Mouse (Mus musculus): ENCODE data around the gene Ggps1. TPM values are rescaled to one million over a fixed set of nuclear protein-coding genes. Genes with fewer than 3 reads are reported as not detected.
A peak's percentile ranks its signal among the peaks of the same experiment; 100 is the strongest.

Ggps1 gene
- polyA plus RNA-seq, 1 experiment: 40.2 TPM

DNA sequence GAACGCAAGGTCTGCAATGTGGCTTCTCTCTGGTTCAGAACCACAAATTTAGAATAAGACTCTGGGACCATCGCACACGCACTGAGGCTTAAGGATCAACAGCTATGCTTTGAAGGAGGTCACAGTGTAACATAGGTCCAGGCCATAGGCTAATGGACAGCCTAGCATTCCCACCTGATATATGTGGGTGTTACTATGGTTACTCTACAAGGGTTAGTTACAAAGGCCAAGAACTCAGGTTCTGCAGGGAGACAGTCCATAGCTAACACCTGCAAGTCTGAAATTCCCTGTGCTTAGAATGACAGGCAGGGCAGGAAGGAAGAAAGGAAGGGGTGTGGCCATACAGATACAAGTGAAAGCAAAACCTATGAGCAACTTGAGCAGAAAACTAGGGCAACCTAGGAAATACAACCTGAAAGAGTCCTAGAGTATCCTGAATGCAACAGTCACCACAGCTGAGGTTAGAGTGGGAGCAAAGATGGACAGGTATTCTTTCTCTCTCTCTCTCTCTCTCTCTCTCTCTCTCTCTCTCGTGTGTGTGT, 51.8 kb downstream of the Ggps1 start:
- TF ChIP-seq POLR2A (IDR thresholded peaks at IDR 0.05; ENCODE audit: borderline replicate concordance, extremely low read depth, insufficient read depth, insufficient read length, poor library complexity, severe bottlenecking): no peak
- TF ChIP-seq CTCF (IDR thresholded peaks at IDR 0.05; ENCODE audit: borderline replicate concordance, extremely low read depth, insufficient read depth, insufficient read length): no peak
- DNase-seq (ENCODE audit: low read depth): no peak

DNA sequence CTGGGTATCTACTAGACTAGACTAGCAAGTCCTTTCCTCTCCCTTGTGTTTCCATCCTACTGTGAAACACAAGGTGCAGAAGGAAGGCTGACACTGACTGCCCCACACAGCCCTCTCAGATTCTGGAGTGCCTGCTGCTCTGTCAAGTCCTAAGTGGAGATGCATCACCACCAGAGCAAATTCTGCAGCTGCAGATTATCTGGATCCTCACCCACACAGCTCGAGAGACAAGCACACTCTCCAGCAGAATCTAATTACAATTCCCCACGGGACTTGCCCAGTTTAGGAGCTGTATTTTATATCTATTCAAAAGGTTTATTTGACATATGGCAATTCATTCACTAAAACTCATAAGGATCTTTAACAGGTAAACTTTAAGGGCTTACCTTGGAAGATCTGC, 57.2 kb downstream of the Ggps1 start:
- no peak for DNase-seq (ENCODE audit: low read depth)
- no peak for TF ChIP-seq CTCF (IDR thresholded peaks at IDR 0.05; ENCODE audit: borderline replicate concordance, extremely low read depth, insufficient read depth, insufficient read length)
- no peak for TF ChIP-seq POLR2A (IDR thresholded peaks at IDR 0.05; ENCODE audit: borderline replicate concordance, extremely low read depth, insufficient read depth, insufficient read length, poor library complexity, severe bottlenecking)

DNA sequence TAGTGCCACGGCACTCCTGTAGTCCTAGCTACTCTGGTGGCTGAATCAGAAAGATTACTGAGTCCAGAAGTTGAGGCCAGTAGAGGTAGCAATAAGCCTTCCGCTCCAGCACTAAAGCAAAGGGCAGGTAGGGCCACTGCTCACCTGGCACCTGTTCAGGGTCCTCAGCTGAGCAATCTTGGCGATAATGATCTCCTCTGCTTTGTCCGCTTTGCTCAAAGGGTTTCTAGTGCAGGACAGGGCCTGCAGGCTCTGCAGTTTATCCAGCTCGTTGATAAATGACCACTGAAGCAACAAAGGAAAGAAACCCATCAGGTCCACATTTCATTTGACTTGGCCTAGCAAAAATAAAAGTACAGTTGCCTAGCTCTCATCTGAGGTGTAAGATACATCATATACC, 58.3 kb downstream of the Ggps1 start:
- TF ChIP-seq CTCF (IDR thresholded peaks at IDR 0.05; ENCODE audit: borderline replicate concordance, extremely low read depth, insufficient read depth, insufficient read length) (no peak), POLR2A (IDR thresholded peaks at IDR 0.05; ENCODE audit: borderline replicate concordance, extremely low read depth, insufficient read depth, insufficient read length, poor library complexity, severe bottlenecking) (no peak)
- DNase-seq (ENCODE audit: low read depth): no peak

DNA sequence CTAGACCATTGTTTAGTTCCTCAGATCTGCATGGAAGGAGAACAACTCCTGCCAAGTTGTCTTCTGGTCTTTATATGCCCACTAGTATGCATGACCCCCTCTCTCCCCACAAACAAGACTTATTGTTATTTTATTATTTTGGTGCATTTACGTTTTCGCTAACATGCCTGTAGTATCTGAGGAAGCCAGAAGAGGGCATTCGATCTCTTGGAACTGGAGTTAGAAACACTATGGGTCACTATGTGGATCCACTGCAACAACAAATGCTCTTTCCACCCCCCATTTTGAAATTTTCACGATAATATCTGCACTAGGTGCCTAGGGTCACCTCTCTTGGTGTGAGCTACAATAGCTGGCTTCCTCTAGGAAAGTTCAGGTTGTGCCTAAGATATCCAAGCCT, 59.2 kb downstream of the Ggps1 start:
- TF ChIP-seq POLR2A (IDR thresholded peaks at IDR 0.05; ENCODE audit: borderline replicate concordance, extremely low read depth, insufficient read depth, insufficient read length, poor library complexity, severe bottlenecking) (no peak), CTCF (IDR thresholded peaks at IDR 0.05; ENCODE audit: borderline replicate concordance, extremely low read depth, insufficient read depth, insufficient read length) (peak; percentile 18; the same call in 1 of the 2 replicates)
- DNase-seq (ENCODE audit: low read depth): peak; percentile 8

DNA sequence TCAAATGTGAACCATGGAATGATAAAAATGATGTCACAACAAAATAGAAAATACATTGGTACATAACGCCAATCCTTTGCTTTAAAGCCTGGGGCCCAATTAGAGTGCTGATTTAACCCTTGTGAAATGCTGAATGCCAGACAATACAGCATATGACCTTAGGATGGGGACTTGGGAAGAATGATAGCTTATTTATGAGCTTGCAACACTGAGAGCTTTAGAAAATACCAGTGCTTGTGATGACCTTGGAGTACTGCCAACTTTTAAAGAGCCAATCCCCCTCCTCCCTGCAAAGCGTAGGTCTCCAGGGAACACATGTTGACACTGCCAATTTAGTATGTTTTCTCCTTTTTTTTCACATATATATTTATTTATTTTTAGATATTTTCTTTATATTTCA, 60.6 kb downstream of the Ggps1 start:
- TF ChIP-seq CTCF (IDR thresholded peaks at IDR 0.05; ENCODE audit: borderline replicate concordance, extremely low read depth, insufficient read depth, insufficient read length): no peak
- DNase-seq (ENCODE audit: low read depth): peak; percentile 39

Other genes with a start within 250 kb of the Ggps1 start
- 29.0 and 35.2 TPM in 2 replicates for gene B3galnt2, start 109.0 kb downstream of the Ggps1 start, polyA plus RNA-seq (2012; rRNA removed)
- 143 and 200 TPM in 2 replicates for gene Tbce, start 23.9 kb downstream of the Ggps1 start, polyA plus RNA-seq (2012; rRNA removed)
- 27.1 and 32.2 TPM in 2 replicates for gene Arid4b, start 256 bp downstream of the Ggps1 start, polyA plus RNA-seq (2012; rRNA removed)

Measured in brain, embryonic 14.5 days (tissue).